Mouse (Mus musculus) mouse trophoblast stem cell (cell line): ENCODE measurements around the gene Mecr.

Experiments
- in situ Hi-C, 2 experiments: fragments of 300-500 bp; cut with MseI, MboI; formaldehyde crosslinking; loops; 2 replicates in 1 of 2; 3 replicates in 1 of 2; pipeline ENCODE4 v1.15.1; 2025

Mecr gene

GRCm38 (mm10) chr4:131836351-131836881, 6.9 kb upstream of the Mecr start:
- in situ Hi-C loops = loop anchor here (5.0 to 10.0 kb wide), 2 partner anchors 54 to 882 kb away; no protein-coding TSS in a partner anchor

GRCm38 (mm10) chr4:131836891-131837491, 6.3 kb upstream of the Mecr start:
- in situ Hi-C loops = loop anchor here (5.0 to 10.0 kb wide), 2 partner anchors 55 to 882 kb away; no protein-coding TSS in a partner anchor

- in situ Hi-C loops = loop anchor here (5.0 to 10.0 kb wide), 2 partner anchors 56 to 883 kb away; no protein-coding TSS in a partner anchor
Measured at GRCm38 (mm10) chr4:131837872-131838524, 5.3 kb upstream of the Mecr start, which contains the start of gene Ptpru. Gene Ptpru (minus strand): TSS chr4:131838288.

GRCm38 (mm10) chr4:131845991-131846778, 2.9 kb downstream of the Mecr start:
- in situ Hi-C loops = no loop called here

- in situ Hi-C loops = no loop called here
Measured at GRCm38 (mm10) chr4:131848082-131848481, 4.8 kb downstream of the Mecr start.

GRCm38 (mm10) chr4:131849986-131850638, 6.8 kb downstream of the Mecr start:
- in situ Hi-C loops = no loop called here

- in situ Hi-C loops = no loop called here
Measured at GRCm38 (mm10) chr4:131854950-131855349, 11.7 kb downstream of the Mecr start.

- in situ Hi-C loops = no loop called here
Measured at GRCm38 (mm10) chr4:131860492-131861340, 17.4 kb downstream of the Mecr start.

- in situ Hi-C loops = no loop called here
Measured at GRCm38 (mm10) chr4:131861341-131861739, 18.1 kb downstream of the Mecr start.

- in situ Hi-C loops = no loop called here
Measured at GRCm38 (mm10) chr4:131872672-131873292, 29.5 kb downstream of the Mecr start.

- in situ Hi-C loops = no loop called here
Measured at GRCm38 (mm10) chr4:131873293-131874168, 30.3 kb downstream of the Mecr start, which contains the start of gene Srsf4. Gene Srsf4 (plus strand): TSS chr4:131873617.

- in situ Hi-C loops = no loop called here
Measured at GRCm38 (mm10) chr4:131874169-131874536, 30.9 kb downstream of the Mecr start.

- in situ Hi-C loops = no loop called here
Measured at GRCm38 (mm10) chr4:131874567-131874966, 31.3 kb downstream of the Mecr start.

- in situ Hi-C loops = no loop called here
Measured at GRCm38 (mm10) chr4:131875242-131875641, 32.0 kb downstream of the Mecr start.

- in situ Hi-C loops = no loop called here
Measured at GRCm38 (mm10) chr4:131876836-131877235, 33.6 kb downstream of the Mecr start.

GRCm38 (mm10) chr4:131879692-131880091, 36.4 kb downstream of the Mecr start:
- in situ Hi-C loops = no loop called here

GRCm38 (mm10) chr4:131881306-131881705, 38.0 kb downstream of the Mecr start:
- in situ Hi-C loops = no loop called here

GRCm38 (mm10) chr4:131883571-131883970, 40.3 kb downstream of the Mecr start:
- in situ Hi-C loops = no loop called here

- in situ Hi-C loops = no loop called here
Measured at GRCm38 (mm10) chr4:131885376-131885775, 42.1 kb downstream of the Mecr start.
